Mouse (Mus musculus): ENCODE measurements around the gene Gm14137. TPM values are rescaled to one million over a fixed set of nuclear protein-coding genes. Genes with fewer than 3 reads are reported as not detected.

Gene Gm14137
- total and polyA plus RNA-seq, 2 experiments from 2014 or later, result 0.28 TPM; not detected in 1

GRCm38 (mm10) chr2:119154683-119155082 is 19.6 kb upstream of the Gm14137 start:
- ATAC-seq (no peak), DNase-seq (no peak)
- Histone ChIP-seq H3K27ac (ENCODE audit: low read depth, low read length) (no peak overlapping the region), H3K4me2 (ENCODE audit: low read depth) (no peak overlapping the region), H3K9ac (no peak overlapping the region), H3K36me3 (ENCODE audit: insufficient read depth) (peaks cover 45% of the 10 kb centered on the region), H3K4me1 (ENCODE audit: insufficient read depth) (0 out of 2 replicates have a peak, but pooled peaks cover 6% of the 10 kb centered on the region), H3K4me3 (ENCODE audit: low read depth, low read length) (no peak overlapping the region), H3K9me3 (ENCODE audit: low read length) (no peaks in the 10 kb centered on the region), H3K27me3 (ENCODE audit: insufficient read depth, low read length) (no peaks in the 10 kb centered on the region)
- WGBS, result 85% methylated on average over 2 of the region's 2 CpGs
- TF ChIP-seq CTCF (IDR thresholded peaks at IDR 0.05; ENCODE audit: low read depth), result no peak

- DNase-seq (no peak), ATAC-seq (no peak)
- Histone ChIP-seq H3K4me2 (ENCODE audit: low read depth) (peak overlapping the region; percentile 93; the same call in 1 of the 2 replicates), H3K4me3 (ENCODE audit: low read depth, low read length) (no peak overlapping the region), H3K27me3 (ENCODE audit: insufficient read depth, low read length) (no peaks in the 10 kb centered on the region), H3K9me3 (ENCODE audit: low read length) (no peaks in the 10 kb centered on the region), H3K9ac (no peak overlapping the region), H3K4me1 (ENCODE audit: insufficient read depth) (0 out of 2 replicates have a peak, but pooled peaks cover 6% of the 10 kb centered on the region), H3K27ac (ENCODE audit: low read depth, low read length) (no peak overlapping the region), H3K36me3 (ENCODE audit: insufficient read depth) (peaks cover 40% of the 10 kb centered on the region)
- 84% methylated on average over 9 of the region's 9 CpGs for WGBS
- no peak for TF ChIP-seq CTCF (IDR thresholded peaks at IDR 0.05; ENCODE audit: low read depth)
Measured at GRCm38 (mm10) chr2:119155388-119155787, 18.9 kb upstream of the Gm14137 start.

GRCm38 (mm10) chr2:119156081-119156680 is 18.1 kb upstream of the Gm14137 start:
- peak overlapping the region; percentile 73 for H3K27ac ChIP-seq (ENCODE audit: low read depth, low read length)
- DNase-seq (no peak), ATAC-seq (peak; percentile 45; the same call in 1 of the 2 replicates)
- peak overlapping the region; percentile 93 for H3K4me2 ChIP-seq (ENCODE audit: low read depth)
- H3K4me3 ChIP-seq (ENCODE audit: low read depth, low read length), result peak overlapping the region; percentile 95
- 0 out of 2 replicates have a peak, but pooled peaks cover 6% of the 10 kb centered on the region for H3K4me1 ChIP-seq (ENCODE audit: insufficient read depth)
- TF ChIP-seq CTCF (IDR thresholded peaks at IDR 0.05; ENCODE audit: low read depth), result no peak
- H3K9me3 ChIP-seq (ENCODE audit: low read length), result no peaks in the 10 kb centered on the region
- WGBS, result 7% methylated on average over 34 of the region's 34 CpGs
- peak overlapping the region; percentile 91 for H3K9ac ChIP-seq
- H3K36me3 ChIP-seq (ENCODE audit: insufficient read depth), result peaks cover 32% of the 10 kb centered on the region
- no peaks in the 10 kb centered on the region for H3K27me3 ChIP-seq (ENCODE audit: insufficient read depth, low read length)

GRCm38 (mm10) chr2:119156681-119157572 is 17.4 kb upstream of the Gm14137 start, which contains the start of gene Rmdn3:
Gene Rmdn3, minus strand, starts transcription at chr2:119157034.
- Histone ChIP-seq H3K9ac (peak within 1 kb of the TSS; percentile 91), H3K4me2 (ENCODE audit: low read depth) (peak within 1 kb of the TSS; percentile 93), H3K36me3 (ENCODE audit: insufficient read depth) (peaks cover 24% of the 10 kb centered on the region), H3K27me3 (ENCODE audit: insufficient read depth, low read length) (no peaks in the 10 kb centered on the region), H3K27ac (ENCODE audit: low read depth, low read length) (peak within 1 kb of the TSS; percentile 73), H3K4me1 (ENCODE audit: insufficient read depth) (0 out of 2 replicates have a peak, but pooled peaks cover 6% of the 10 kb centered on the region), H3K9me3 (ENCODE audit: low read length) (no peaks in the 10 kb centered on the region), H3K4me3 (ENCODE audit: low read depth, low read length) (peak within 1 kb of the TSS; percentile 95)
- 2% methylated on average over 54 of the region's 57 CpGs for WGBS
- peak; percentile 98 for DNase-seq
- peak; percentile 48 for TF ChIP-seq CTCF (IDR thresholded peaks at IDR 0.05; ENCODE audit: low read depth)
- ATAC-seq, result peak; percentile 95

GRCm38 (mm10) chr2:119157836-119158235 is 16.5 kb upstream of the Gm14137 start:
- H3K4me2 ChIP-seq (ENCODE audit: low read depth), result no peak overlapping the region
- no peaks in the 10 kb centered on the region for H3K9me3 ChIP-seq (ENCODE audit: low read length)
- DNase-seq, result no peak
- ATAC-seq, result no peak
- H3K4me1 ChIP-seq (ENCODE audit: insufficient read depth), result 0 out of 2 replicates have a peak, but pooled peaks cover 6% of the 10 kb centered on the region
- no peak overlapping the region for H3K27ac ChIP-seq (ENCODE audit: low read depth, low read length)
- H3K9ac ChIP-seq, result no peak overlapping the region
- H3K36me3 ChIP-seq (ENCODE audit: insufficient read depth), result peaks cover 15% of the 10 kb centered on the region
- no peaks in the 10 kb centered on the region for H3K27me3 ChIP-seq (ENCODE audit: insufficient read depth, low read length)
- TF ChIP-seq CTCF (IDR thresholded peaks at IDR 0.05; ENCODE audit: low read depth), result no peak
- no peak overlapping the region for H3K4me3 ChIP-seq (ENCODE audit: low read depth, low read length)

- Histone ChIP-seq H3K4me1 (ENCODE audit: insufficient read depth) (0 out of 2 replicates have a peak, but pooled peaks cover 3% of the 10 kb centered on the region), H3K27me3 (ENCODE audit: insufficient read depth, low read length) (no peaks in the 10 kb centered on the region), H3K9me3 (ENCODE audit: low read length) (no peaks in the 10 kb centered on the region), H3K36me3 (ENCODE audit: insufficient read depth) (no peaks in the 10 kb centered on the region), H3K9ac (no peak overlapping the region), H3K27ac (ENCODE audit: low read depth, low read length) (no peak overlapping the region), H3K4me2 (ENCODE audit: low read depth) (no peak overlapping the region), H3K4me3 (ENCODE audit: low read depth, low read length) (no peak overlapping the region)
- DNase-seq (no peak), ATAC-seq (no peak)
- TF ChIP-seq CTCF (IDR thresholded peaks at IDR 0.05; ENCODE audit: low read depth), result no peak
- WGBS, result 27% methylated on average over 2 of the region's 2 CpGs
Measured at GRCm38 (mm10) chr2:119161247-119161646, 13.1 kb upstream of the Gm14137 start.

- ATAC-seq, result no peak
- no peaks in the 10 kb centered on the region for H3K4me1 ChIP-seq (ENCODE audit: insufficient read depth)
- WGBS, result 73% methylated on average over 3 of the region's 3 CpGs
Measured at GRCm38 (mm10) chr2:119163135-119163534, 11.2 kb upstream of the Gm14137 start.

More at GRCm38 (mm10) chr2:119163135-119163534, 11.2 kb upstream of the Gm14137 start:
- H3K27ac ChIP-seq (ENCODE audit: low read depth, low read length), result no peak overlapping the region
- no peaks in the 10 kb centered on the region for H3K9me3 ChIP-seq (ENCODE audit: low read length)
- H3K4me3 ChIP-seq (ENCODE audit: low read depth, low read length), result no peak overlapping the region
- H3K9ac ChIP-seq, result no peak overlapping the region
- no peak overlapping the region for H3K4me2 ChIP-seq (ENCODE audit: low read depth)
- no peaks in the 10 kb centered on the region for H3K36me3 ChIP-seq (ENCODE audit: insufficient read depth)
- H3K27me3 ChIP-seq (ENCODE audit: insufficient read depth, low read length), result no peaks in the 10 kb centered on the region
- no peak for DNase-seq
- TF ChIP-seq CTCF (IDR thresholded peaks at IDR 0.05; ENCODE audit: low read depth), result no peak

Data from forebrain, postnatal 0 days (tissue).